Mouse (Mus musculus) CD8-positive naive resting alpha-beta T cell, adult 2 months (primary cell): ENCODE measurements around the gene Fam19a1.
"Not testable (repeated sequence)": the region's sequence is repeated elsewhere in the genome, so short reads cannot be mapped to it uniquely, and the experiment has no call there.

Source experiments
- DNase-seq, 2 experiments: peaks; one replicate each; pipeline ENCODE4 v3.0.0; 2022; ENCODE audit warnings: low read depth in 2 of 2, low spot score in 2 of 2

Gene Fam19a1

DNA sequence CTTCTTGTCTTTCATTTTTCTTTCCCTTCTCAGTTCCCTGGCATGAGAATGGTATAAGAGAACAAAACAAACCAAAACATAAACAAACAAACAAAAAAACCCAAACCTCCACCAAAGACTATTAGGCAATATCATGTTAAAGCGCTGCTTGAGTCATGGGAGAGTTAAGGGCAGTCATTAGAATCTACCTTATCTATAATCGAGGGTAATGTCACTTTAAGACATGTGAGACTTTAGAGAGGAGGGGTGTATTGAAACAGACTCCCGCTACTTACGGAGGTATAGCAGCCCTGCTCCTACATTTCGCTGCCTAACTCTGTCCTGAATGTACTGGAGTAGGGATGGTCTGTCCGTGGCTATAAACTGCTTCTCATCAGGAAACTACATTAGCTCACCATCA, at the start of gene Fam19a1:
TSS of gene Fam19a1 (plus strand) at position 301 of the 400 bp plus-strand sequence.
- no peak for DNase-seq

DNA sequence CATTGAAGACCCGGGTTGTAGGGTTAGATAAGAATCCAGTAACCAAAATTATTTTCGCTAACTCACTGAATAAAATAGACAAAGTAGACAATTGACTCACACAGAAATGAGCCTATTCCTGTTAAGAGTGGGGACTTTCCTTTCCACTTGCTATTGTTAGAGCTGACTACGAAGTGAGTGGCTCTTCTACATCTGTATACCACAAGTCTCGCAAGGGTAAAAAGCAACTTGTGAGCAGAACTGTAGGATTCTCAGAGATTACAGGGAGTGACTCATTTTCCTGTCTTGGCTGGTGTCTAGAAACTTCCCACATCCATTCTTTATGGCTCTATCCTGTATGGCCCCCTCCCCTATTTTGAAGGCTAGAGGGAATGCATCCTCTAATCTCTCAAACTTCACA, 41.9 kb upstream of the Fam19a1 start:
- DNase-seq = no peak

DNA sequence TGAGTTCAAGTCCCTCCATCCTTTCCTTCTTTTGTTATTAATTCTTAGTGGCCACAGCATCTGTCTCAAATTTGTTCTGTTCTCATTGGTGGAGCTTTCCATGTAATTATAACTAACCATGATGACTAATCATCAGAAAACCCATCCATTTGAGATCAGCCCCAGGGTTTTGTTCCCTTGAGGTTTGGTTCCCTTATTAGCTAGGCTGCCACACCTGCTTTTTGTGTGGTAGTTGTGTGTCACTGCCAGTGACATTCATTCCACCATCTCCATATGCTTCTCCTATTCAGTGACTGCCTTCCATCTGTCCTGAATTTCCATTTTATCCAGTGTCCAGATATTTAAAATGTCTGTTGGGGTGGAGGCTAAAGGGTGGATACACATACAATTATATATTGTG, 41.4 kb upstream of the Fam19a1 start:
- DNase-seq = no peak

DNA sequence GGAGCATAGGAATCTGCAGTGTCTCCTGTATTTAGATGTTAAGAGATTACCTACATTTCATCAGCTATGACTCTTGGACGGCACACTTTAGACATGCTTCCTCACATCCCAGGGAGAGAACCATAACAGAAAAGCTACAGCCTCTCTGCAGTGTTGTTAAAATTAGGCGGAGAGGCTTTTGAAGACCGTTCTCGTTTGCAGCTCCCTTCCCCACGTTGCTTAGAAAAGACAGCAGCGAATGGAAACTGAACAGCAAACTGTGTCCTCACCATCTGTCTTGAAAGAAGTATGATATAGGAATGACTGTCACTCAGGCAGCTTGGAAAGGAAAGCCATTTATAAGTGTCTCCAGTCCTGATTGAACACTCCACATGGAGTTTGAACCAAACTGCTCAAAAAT, 23.0 kb upstream of the Fam19a1 start:
- DNase-seq = no peak

DNA sequence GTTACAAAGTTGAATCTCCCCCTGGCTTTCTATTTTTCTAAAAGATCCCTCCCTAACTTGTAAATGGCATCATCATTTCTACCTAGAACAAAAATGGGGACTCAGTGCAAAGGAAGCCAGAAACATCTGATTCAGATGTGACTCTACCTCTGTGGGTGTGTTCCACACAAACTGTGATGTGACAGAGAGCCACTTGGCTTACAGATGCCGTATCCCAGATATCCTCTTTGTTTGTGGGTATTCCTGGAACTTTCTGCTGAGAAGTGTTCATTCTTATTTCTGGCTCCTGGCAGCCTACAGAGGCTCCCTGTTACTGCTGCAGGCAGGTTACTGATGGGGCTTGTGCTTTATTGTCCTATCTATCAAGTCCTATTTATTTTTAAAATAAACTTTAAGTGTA, 19.2 kb upstream of the Fam19a1 start:
- DNase-seq = no peak

DNA sequence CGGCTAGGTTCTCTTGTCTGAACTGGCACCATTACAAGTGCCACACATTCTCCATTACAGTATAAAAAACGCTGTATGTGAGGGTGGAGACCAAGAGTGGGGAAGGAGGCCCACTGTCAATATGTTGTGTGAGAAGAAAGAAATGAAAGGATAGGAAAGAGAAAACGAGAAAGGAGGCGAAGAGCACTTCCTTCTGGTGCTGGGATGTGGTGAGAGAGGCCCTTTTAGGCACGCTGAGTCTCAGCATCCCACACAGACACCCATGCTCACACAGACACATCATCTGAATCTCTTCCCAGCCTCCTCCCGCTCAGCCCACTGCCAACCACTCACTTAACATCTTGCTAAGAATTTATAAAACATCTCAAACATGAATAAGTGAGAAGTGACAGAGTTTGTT, 14.7 kb upstream of the Fam19a1 start:
- no peak for DNase-seq

DNA sequence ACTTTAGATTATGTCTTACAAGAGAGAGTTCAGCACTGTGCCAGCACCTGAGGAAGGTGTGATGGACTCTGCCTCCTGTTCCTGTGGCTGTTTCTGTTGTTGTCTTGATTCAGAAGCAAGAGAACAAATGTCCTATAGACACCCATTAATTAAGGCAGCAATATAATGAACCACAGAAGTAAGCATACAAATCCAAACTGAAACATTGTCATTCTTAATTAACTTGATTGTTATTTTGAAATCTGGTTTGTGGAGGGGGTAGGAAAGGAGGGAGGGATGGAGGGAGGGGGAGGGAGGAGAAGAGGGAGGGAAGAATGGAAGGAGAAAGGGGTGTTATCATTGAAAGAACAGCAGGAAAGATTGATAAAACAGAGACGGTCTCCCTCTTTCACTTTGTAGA, 1.3 kb upstream of the Fam19a1 start:
- DNase-seq = no peak

DNA sequence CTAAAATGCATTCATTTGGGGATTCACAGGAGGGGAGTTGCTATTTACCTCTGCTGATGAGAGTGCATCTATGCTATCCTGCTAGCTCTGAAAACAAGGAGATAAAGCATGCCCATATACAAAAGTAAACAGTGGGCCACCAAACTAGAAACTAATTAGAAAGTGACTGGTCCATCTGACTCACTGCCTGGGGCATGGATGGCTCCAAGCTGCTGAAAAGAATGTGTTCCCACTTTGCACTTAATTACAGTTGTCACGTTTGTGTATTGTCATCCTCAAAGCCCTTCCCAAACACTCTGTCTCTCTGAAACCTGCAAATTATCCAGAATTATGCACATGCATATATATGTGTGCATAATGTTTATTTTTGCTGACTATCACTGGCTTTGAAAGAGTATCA, 1.2 kb downstream of the Fam19a1 start:
- no peak for DNase-seq

DNA sequence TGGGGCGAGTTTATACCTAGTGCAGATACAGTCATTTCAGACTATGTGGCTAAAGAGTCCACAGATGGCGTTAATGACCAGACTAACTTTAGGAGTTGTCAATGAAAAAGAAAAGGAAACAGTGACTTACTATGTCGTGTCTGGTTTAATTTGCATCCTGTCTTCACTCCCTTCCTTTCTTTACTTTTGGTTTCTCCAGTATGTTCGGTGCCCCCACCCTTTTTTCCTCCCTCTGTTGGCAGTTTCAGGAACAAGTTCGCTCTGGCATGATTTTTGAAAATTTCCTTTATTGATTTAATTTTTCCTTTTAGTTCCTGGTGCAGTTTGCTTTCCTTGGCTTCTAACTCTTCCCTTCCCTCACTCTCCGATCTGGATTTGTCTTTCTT, 3.2 kb downstream of the Fam19a1 start:
- no peak for DNase-seq

DNA sequence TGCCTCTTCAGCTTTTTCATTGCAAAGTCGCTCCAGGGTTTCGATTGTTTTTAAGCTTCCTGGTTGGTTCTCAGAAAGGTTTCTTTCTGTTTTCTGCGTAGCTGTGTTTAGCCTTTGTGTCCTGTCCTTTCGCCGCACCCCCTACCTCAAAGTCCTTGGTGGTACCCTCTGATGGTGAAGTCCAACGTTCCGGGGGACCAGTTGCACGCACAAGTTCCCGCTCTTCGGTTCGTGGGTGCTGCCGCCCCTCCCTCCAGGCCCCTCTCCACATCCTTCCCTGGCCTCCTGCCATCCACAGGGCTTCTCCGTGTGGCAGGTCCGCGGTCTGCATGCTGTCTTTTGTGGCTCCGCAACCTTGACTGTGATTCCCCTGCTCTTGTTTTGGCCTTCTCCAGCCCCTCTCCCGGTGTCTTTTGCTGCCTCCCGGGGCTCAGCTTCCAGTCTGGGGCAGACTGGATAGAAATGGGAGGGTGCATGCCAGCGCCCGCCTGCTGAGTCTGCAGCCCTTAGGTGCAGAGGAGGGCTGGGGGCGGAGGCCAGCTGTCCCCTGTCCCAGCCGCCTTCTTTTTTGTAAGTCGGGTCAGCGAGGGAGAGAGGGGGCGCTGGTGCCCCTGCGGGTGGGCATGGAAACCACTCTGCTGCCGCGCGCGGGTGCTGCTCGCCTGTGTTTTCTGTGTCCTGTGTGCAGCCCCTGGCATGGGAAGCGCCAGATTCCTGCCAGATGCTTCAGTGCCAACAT, 3.7 kb downstream of the Fam19a1 start:
- no peak for DNase-seq

DNA sequence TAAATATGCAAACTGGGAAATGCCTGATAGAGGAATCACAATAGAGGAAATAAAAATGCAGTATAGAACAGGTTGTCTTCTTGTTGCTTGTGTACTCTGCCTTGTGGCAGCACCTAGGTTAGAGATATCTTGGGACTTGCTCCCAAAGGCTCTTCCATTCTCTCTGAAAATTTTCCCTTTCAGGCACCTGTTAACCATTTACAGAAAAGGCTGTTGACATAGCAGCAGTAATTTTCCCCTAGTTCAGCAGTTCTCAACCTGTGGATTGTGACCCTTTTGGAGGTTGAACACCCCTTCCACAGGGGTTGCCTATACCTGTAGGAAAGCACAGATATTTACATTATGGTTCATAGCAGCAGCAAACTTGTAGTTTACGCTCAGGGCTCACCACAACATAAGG, 30.4 kb downstream of the Fam19a1 start:
- DNase-seq = no peak

DNA sequence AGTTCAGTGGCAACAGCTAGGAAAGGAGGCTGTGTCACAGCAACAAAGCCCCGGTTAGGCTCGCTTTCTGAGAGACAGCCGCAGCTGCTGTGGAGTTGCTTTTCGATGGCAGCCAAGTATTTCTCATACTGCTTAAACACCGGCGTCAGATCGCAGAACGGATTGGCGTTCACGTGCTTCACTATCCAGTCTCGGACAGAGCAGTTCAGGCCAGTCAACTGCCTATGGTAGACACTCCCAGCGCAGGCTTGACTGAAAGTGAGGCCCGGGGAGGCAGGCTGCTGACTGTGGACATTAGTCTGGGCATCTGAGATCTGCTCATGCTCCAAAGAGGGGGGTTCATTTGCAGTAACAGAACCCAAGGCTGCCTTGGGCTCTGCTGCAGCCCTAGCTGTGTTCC, 52.4 kb downstream of the Fam19a1 start:
- no peak for DNase-seq

DNA sequence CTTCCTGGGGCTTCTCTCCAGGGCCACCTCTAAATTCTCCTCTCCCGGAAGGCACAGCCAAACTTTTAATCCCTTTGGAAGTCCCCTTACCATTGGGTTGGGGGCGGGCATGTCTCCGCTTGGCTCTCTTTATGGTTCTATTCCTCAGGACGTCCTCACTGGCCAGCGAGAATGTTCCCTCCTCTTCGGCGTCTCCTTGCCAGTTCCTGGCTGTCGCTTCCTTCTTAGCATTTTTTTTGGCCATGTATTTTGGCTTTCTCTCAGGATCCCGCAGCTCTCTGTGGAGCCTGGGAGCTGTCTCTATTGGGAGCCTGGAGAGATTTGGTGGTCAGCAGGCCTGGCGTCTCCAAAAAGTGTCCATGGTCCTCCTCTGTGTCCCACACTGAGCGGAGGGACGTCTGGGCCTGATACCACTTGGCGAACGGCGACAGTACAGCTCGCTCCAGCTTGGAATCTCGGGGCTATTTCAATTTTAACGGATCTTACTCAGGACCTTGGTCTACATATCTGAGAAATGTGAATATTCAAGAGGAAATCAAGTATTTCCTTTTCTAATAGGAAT, 52.9 kb downstream of the Fam19a1 start, which contains the start of gene 1700123L14Rik:
TSS of gene 1700123L14Rik (minus strand) at position 426 of the 562 bp plus-strand sequence.
- DNase-seq = no peak

DNA sequence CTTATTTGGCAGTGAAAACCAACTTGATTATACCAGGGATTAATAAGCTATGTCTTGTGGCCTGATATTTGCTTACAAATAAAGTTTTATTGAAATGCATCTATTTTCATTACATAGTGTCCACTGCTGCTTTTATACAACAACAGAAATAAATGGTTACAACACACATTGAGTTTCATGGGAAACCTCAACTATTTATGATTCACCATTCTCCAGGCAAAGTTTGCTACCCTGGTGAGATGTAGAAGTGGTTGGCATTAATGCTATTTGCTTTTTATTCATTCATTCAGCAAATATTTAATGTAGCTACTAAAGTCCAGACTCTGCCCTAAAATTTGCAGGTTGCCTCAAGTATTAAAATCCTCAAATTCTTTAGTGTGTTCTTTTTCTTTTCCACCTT, 54.1 kb downstream of the Fam19a1 start:
- no peak for DNase-seq

DNA sequence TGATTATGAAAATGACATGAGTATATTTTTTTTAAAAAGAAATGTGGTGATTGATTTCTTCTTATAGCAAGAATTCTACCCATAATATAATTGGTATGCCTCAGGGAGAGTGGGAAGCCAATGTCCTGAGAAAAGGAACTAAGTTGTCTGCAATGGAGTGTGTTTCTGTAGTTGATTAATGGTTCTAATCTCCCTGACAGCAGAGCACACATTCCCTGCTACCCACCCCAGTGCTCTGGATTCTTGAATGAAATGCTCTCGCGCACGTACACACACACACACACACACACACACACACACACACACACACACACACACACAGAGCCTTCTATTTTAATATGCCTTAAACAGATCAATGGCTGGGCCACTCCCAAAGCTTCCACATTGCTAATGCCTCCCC, 60.7 kb downstream of the Fam19a1 start:
- DNase-seq = no peak

DNA sequence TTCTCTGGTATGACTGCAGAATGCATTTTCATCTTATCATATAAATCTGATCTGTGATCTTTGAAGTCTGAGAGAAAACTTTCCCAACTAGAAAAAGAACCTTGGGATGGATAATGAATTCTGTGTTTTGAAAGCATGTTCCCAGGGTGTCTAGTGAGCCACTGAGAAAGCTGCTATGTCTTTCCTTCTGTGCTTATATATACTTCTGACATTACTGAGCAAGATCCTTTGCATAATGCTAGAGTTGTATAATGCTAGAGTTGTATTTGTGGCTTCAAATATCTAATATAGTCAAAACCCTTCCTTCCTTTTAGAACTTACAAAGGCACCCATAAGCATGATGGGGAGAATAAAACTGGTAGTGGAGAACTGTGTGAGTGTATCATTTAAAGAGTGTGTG, 65.6 kb downstream of the Fam19a1 start:
- no peak for DNase-seq

DNA sequence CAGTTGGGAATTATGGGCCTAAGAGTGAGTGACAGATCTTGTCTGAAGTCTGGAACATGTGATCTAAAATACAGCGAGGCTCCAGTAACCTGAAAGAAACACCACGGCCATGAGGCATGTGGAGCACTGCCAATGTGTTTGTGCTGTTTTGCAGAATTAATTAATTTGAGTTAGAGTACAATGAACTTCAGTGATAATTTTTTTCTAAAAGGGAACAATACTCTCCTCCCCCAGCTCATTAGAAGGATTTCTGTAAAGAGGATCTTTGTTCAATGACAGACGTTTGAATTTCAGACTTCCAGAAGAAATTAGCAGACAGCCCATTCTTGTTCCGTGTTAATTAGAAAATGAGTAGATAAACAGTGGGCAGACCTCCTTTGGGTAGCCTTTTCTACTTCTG, 70.4 kb downstream of the Fam19a1 start:
- DNase-seq = no peak

DNA sequence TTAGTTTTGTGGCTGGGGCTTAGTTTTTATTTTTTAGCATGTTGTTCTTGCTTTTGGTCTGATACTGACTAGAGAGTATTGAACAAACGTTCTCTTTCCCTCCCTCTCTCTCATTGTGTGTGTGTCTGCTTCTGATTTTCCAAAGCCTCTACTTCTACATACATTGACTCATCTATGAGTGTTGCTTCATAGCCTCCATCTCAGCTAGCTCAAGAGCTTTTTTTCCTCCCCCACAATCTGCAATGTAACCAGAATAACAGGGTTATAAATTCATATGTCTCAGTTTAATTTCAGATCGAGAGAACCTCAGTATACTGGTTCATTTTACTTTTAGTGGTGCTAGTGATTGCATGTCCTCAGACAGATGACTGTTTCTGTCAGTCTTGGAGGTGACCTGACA, 73.6 kb downstream of the Fam19a1 start:
- DNase-seq = no peak

DNA sequence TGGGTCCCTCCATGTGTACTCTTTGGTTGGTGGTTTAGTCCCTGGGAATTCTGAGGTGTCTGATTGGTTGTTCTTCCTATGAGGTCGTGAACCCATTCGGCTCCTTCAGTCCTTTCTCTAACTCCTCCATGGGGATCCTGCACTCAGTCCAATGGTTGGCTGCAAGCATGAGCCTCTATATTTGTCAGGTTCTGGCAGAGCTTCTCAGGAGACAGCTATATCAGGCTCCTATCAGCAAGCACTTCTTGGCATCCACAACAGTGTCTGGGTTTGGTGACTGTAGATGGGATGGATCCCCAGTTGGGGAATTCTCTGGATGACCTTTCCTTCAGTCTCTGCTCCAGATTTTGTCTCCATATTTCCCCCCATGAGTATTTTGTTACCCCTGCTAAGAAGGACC, 86.0 kb downstream of the Fam19a1 start:
- DNase-seq = not testable (repeated sequence)

DNA sequence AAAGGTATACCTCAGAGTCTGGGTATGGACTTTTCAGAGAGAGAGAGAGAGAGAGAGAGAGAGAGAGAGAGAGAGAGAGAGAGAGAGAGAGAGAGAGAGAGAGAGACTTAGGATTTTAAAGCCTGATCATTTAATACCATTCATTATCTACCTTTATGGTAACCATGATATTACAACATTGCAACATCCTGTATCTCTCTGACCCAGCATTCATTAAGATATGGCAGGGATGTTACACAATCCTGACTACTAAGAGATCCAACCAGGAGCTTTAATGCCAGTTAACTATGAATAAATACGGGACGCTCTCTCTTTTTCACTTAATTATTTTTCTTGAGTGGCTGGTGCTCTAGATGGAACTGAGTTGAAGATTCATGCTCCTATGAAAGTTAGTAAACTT, 92.4 kb downstream of the Fam19a1 start:
- no peak for DNase-seq

DNA sequence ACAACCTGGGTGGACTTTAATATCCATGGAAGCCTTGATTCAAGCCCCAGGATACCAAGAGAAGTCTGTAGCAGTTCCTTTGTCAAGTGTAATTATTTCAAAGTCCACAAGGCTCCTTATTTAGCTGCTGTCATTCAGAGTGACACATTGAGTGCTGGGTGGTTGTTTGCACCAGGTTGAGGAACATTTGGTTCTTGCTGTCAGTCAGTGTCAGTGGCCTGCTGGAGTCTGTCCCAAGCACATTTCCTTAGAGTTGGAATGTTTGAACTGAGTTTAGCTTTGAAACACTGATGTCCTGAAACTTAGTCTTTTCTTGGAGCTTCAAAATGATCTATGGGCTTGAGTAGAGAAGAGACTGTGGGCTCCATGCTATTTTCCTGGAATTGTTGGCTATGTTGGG, 121.9 kb downstream of the Fam19a1 start:
- DNase-seq = no peak

DNA sequence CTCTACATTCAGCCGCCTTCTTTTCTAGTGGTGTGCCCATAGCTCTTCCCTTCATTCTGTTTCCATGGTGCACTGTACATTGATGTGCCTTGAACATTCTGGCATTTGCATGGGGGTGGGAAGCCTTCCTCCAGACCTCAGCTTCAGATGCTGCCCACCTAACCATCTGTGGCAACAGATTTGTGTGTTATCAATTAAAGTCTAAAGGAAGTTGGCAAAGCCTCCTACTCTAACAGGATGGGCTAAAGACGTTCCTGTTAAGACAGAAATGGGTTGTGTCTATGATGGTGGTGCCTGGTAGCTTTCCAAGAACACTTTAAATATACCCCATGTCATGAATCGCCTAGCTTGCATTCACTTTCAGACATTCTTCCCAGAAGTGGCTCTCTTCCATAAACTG, 131.4 kb downstream of the Fam19a1 start:
- no peak for DNase-seq

DNA sequence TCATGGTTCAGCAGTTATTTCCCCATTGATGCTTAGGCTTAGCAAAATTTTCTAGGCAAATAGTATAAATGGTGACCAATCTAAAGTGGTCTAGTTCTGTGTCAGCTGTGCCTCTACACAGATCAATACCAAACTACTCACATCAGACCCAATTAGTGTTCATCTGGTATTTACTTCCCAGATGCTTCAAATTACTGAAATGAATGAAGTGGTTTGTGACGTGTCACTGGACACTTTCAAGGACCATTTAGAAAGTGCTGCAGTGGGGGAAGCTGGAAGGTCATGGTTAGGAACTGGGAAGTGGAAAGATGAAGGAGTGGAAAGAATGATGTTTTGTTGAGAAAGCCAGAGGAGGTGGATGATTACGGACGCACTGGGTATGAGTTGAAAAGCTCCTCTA, 139.0 kb downstream of the Fam19a1 start:
- no peak for DNase-seq
